Mouse (Mus musculus): ENCODE measurements around the gene Vps50.

Gene Vps50

DNA sequence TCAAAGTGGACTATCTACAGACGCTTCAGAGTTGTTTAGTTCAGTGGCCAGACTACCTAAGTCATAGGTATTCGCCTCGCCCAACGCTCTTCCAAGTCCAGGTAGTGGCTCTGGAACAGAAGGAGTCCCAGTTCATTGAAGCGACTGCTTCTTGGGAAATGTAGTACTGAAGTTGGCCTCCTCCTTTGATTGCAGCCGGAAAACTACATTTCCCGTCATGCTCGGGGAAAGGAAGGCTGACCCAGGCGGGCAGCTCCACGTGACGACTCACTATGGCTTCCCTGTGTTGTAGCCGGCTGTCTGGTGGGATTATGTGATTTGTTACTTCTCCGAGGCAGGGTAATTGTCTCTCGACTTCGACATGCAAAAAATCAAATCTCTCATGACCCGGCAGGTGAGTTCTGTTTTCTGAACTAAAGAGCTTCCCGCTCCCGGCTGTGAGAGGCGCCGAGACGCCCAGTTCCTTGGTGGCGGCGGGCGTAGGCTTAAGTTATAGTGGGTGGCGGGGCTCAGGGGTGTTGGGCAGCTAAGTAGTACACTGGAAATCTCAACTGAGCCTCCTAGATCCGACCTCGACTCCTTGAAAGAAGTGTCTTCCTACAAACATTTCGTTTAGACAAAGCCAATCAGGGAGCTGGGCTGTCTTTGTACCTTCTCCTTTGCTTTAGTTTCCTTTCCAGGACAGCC is at the start of gene Vps50, which contains the start of gene Hepacam2:
Gene Vps50 (plus strand): TSS at position 221 of the 687 bp plus-strand sequence.
Gene Hepacam2 (minus strand): TSS at position 137 of the 687 bp plus-strand sequence.
- peak; percentile 93 to 95 for DNase-seq

DNA sequence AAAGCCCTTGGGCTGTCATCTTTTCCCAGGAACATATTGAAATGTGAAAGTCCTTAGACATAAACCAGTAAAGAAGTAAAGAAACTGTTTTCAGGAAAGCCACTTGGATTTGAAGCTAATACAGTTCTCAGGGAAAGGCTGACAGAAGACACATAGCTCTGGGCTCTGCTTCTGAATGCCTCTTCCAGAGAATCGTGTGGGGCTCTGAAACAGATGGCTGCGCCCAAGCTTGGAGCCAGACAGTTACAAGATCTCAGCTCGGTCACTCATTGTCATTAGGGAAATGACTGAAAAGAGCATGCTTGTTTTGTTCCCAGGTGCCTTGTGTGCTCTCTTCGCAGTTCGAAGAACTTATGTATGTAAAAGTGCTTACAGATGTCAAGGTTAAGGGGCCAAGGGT is 43.8 kb upstream of the Vps50 start:
- DNase-seq: peak; percentile 49 to 59

DNA sequence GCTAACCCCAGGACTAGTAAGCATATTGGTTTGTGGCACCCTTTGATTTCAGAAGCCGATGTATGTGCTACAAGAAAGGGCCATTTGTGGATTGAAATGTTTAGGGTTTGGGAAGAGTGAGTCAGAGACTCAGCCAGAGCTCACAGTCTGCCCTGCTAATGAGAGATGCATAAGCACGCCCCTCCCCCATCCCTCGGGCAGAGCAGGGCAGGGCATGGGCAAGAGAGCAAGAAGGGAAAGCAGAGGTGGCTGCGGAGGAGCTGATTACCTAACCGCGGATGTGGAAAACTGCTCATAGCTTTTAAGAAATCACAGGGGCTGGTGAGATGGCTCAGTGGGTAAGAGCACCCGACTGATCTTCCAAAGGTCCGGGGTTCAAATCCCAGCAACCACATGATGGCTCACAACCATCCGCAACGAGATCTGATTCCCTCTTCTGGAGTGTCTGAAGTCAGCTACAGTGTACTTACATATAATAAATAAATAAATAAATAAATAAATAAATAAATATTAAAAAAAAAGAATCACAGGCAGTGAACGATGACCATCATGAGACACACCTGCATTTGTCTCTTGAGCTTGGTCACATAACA is 42.1 kb upstream of the Vps50 start:
- peak; percentile 54 to 72 for DNase-seq

DNA sequence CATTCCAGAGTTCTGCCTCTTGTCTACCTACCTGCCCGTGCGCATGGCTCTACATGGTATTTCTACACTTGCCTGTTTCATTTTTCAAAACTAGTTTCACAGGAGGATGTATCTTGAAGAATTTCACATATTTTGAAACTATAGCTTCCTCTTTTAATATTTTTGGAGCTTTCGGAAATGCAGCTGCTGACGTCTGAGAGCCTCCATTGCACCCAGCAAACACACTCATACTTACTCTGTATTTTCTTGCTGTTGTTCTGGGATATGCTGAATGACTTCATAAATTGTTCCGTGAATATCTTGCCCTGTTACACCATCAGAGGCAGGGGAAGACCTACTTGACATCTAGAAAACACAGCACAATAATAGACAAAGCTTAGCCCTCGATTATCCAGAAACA is 35.2 kb upstream of the Vps50 start:
- no peak for DNase-seq

GRCm38 (mm10) chr6:3463594-3463993 is 34.6 kb upstream of the Vps50 start:
- DNase-seq: no peak

GRCm38 (mm10) chr6:3468627-3469026 is 29.6 kb upstream of the Vps50 start:
- DNase-seq: no peak

GRCm38 (mm10) chr6:3470706-3471105 is 27.5 kb upstream of the Vps50 start:
- no peak for DNase-seq

DNA sequence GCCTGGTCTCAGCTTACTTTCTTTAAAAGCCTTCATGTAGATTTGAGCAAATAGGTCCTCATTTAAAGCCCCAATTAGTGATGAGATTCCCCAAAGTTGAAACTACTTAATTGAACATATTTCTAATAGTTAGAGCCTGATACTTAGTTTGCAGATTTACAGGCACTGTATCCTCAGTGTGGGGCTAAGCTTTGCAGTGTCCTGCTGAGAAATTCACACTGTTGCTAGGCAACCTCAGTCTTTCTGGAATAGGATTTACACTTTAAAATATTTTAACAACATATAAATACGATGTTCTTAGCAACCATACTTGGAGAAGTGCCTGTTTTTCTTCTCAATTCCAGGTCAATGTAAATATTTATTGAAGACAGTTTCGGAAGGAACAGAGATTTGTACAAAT is 21.9 kb upstream of the Vps50 start:
- DNase-seq: no peak

DNA sequence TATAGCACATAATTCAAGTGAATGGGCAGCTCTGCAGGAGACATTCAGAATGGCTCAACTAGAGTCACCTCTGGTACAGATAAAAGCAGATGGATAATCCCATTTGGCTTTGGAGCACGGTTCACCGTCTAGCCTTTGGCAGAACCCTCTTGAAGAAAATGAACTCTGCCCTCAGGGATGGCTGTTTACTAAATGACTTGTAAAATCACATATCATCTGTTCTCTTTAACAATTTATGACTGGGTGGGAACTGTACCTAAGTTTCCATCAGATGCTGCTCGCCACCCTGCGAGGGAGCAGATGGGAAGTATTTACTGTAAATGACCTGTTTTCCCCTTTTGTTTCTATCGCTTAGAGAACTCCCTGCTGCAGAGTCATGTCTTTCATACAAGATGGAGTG is 18.3 kb upstream of the Vps50 start:
- DNase-seq: peak; percentile 1 to 6

GRCm38 (mm10) chr6:3481705-3482104 is 16.5 kb upstream of the Vps50 start:
- DNase-seq: no peak

- no peak for DNase-seq
These were observed 13.0 kb upstream of the Vps50 start for GRCm38 (mm10) chr6:3485133-3485532.

DNA sequence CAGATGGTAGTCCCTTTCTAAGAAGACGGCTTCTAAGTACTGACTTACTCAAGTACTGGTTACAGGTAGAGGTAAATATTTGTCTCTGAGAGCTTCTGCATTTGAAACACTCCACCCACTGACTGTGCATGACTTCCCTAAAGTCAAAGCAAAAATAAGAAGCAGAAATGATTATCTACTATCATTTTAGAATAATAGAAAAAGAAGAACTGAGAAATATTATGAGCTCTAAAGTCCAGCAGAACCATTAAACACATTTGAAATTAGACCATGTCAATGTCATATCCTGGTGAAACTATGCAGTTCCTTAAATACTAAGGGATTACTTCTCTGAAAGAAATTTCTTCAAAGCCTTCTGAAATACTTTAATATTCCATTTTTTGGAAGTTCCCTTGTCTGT is 10.8 kb upstream of the Vps50 start:
- DNase-seq: no peak

DNA sequence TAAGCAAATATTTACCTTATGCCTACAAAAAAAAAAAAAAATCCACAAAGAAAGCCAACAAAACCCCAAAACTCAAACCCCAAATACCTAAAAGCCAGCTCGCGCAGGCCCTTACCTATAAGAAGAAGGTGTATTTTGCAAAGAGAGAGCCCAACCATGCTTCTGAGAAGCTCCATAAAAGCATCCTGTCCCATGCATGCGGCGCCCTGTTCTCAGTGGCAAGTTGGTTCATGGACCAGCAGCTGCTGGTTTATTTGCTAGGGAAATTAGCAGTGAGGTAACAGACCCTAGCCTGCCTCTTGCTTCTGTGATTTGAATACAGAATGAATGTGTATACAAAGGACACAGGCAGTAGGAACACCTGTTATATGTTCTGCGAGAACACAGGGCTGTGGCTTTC is 3.9 kb upstream of the Vps50 start:
- no peak for DNase-seq

DNA sequence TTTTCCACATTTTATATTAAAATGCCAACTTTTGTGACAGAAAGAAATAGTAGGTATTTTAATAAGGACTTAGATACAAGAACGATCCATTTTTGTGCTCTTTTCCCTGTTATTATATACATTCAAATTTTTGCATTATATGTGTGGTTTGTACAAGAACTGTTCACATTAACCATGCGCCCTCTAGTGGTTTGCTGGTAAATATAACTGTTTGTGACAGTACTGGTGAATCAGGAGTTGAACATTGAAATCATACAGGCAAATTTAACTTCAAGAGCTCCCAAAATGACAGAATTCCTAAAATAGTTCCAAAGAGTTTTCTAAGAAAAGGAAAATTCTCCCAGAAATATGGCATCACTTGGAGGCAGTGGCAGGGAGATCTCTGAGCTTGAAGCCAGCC is 2.0 kb upstream of the Vps50 start:
- DNase-seq: peak; percentile 72 to 85

GRCm38 (mm10) chr6:3500286-3500685 is 2.1 kb downstream of the Vps50 start:
- no peak for DNase-seq

- no peak for DNase-seq
These were observed 7.1 kb downstream of the Vps50 start for GRCm38 (mm10) chr6:3505289-3505688.

DNA sequence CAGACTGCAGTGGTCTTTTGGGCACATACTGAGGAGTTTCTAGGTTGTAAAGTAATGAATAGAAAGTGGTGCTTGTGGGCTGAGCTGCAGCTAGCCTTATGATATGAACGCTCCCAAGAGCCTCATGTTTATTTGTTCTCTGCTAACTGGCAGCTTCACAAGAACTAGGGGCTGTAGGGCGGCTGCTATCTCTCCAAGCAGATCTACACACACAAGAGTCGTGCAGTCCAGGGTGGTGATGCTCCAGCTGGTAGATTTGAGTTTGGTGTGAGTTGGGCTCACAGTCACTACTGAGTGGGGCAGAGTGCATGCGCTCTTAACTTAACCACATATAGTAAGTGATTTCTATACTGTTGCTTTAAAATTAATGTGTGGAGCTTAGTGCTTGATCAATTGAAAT is 8.9 kb downstream of the Vps50 start:
- no peak for DNase-seq

GRCm38 (mm10) chr6:3508151-3508550 is 10.0 kb downstream of the Vps50 start:
- peak; percentile 20 to 39 for DNase-seq

DNA sequence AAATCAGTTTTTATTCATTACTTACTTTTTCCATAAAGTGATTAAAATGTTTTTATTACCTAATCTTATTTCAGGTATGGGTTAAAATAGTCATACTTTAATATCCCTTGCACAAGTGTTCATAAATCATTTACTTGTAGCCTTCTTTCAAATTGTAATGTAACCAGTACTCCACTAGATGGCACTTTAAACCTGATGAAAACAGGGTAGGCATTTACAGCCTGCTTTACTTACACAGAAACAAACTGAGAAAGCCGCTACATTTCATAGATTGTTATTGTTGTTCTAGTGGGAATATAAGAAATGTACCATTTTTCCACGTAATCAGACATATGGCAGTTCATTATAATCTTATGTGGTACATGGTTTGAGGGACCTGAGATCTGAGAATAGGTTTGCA is 11.6 kb downstream of the Vps50 start:
- DNase-seq: peak in 1 of 2 experiments; percentile 57

DNA sequence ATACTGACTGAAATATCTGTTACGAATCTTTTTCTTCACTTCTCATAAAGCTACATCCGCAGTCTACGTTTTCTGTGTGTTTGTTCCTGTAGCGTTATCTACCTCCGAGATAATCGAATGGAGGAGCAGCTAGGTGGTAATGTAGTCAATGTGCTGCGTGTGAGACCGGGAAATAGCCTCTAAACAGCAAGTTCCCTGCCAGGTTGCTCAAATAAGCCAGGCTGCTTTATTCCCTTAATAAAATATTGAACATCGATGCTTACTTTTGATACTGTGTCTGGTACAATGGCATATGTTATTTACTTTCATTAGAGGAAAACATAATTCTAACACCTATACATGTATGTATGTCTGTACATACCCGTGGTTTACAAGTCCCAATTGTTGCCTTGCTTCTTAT is 12.9 kb downstream of the Vps50 start:
- no peak for DNase-seq

GRCm38 (mm10) chr6:3511612-3512011 is 13.4 kb downstream of the Vps50 start:
- peak; percentile 35 to 37 for DNase-seq

DNA sequence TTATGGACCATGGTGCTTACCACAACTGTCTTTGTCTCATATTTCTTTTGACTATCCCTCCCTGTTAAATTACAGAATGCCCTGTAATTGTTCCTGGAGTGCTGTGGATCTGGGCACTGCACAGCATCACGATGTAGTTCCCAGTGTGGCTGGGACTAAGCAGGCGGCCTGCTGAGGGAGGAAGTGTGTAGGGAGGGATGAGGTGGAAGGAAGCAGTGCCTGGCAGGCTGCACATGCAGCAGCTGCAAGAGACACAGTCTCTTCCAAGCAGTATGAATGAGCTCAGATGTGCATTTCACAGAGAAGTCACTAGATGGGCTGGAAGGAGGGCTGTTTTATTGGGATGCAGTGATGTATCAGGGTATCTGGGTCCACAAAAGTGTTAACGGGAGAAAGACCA is 14.4 kb downstream of the Vps50 start:
- DNase-seq: peak; percentile 42 to 65

DNA sequence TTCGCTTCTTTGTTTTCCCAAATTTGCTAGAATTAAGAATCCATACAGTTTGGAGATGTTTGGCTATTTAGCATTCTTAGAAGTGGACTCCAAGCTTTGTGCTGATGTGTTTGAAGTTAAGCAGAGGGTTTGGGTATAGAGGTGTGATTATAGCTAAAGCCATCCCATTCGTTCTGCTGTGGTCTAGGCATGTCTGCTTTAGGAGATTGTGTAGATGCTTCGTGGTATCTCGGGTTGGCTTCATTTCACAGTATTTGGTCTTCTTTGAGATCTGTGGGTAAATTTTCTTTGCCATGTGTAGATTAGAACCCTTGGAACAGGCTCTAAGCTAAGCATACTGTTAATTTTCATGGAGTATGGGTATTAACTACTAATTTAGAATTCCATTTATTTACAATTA is 30.0 kb downstream of the Vps50 start:
- no peak for DNase-seq

- no peak for DNase-seq
These were observed 33.3 kb downstream of the Vps50 start for GRCm38 (mm10) chr6:3531445-3531844.

- no peak for DNase-seq
These were observed 37.9 kb downstream of the Vps50 start for GRCm38 (mm10) chr6:3536048-3536447.

Data from cerebellum, postnatal 10 days (tissue).